Mouse (Mus musculus) limb, embryonic 10.5 days (tissue): ENCODE measurements around the gene Neurl1b. TPM values are rescaled to one million over a fixed set of nuclear protein-coding genes. Genes with fewer than 3 reads are reported as not detected.

Source experiments
- DNase-seq: peaks from one replicate; pipeline ENCODE4 v3.0.0-alpha.2; 2017; ENCODE audit warnings: low spot score
- H3K27ac ChIP-seq: fragments of 300-500 bp; sonication (generic); 2 replicates; pipeline ENCODE4 v1.5.1; 2016; ENCODE audit warnings: mild to moderate bottlenecking
- H3K27me3 ChIP-seq: fragments of 300-500 bp; sonication (generic); 2 replicates; pipeline ENCODE4 v1.6.1; 2016; ENCODE audit warnings: low read depth, mild to moderate bottlenecking; ENCODE audit not compliant: poor library complexity, severe bottlenecking
- H3K36me3 ChIP-seq: fragments of 300-500 bp; sonication (generic); 2 replicates; pipeline ENCODE4 v1.6.1; 2016; ENCODE audit warnings: mild to moderate bottlenecking, moderate library complexity
- H3K4me1 ChIP-seq: fragments of 300-500 bp; sonication (generic); 2 replicates; pipeline ENCODE4 v1.6.1; 2016
- H3K4me3 ChIP-seq: fragments of 300-500 bp; sonication (generic); 2 replicates; pipeline ENCODE4 v1.5.1; 2016; ENCODE audit warnings: mild to moderate bottlenecking, moderate library complexity
- H3K9me3 ChIP-seq: fragments of 300-500 bp; sonication (generic); replicated peaks from 2 replicates; pipeline ENCODE4 v1.6.1; 2016; ENCODE audit warnings: mild to moderate bottlenecking
- WGBS: fragments of 180-500 bp; shearing (Covaris S2); methylation state at CpG from one replicate; pipeline ENCODE4 v1.1.7; 2016; 5-methylcytosine and 5-hydroxymethylcytosine counted together
- polyA plus RNA-seq: library from polyadenylated mRNA; unstranded; fragments of >200 nt; fragmentation: Nextera tagmentation; extraction: Ambion mirVana; gene quantifications from 2 replicates; pipeline ENCODE4 v1.2.1, GENCODE M21; 2016

Neurl1b gene
- polyA plus RNA-seq, 1 experiment from 2014 or later: 0.10 TPM

- 0 out of 2 replicates have a peak, but pooled peaks cover 14% of the 10 kb centered on the region for H3K27me3 ChIP-seq
- H3K4me3 ChIP-seq: no peak overlapping the region
- H3K9me3 ChIP-seq: no peaks in the 10 kb centered on the region
- no peaks in the 10 kb centered on the region for H3K36me3 ChIP-seq
- DNase-seq: no peak
- H3K27ac ChIP-seq: no peak overlapping the region
- 89% methylated on average over 4 of the region's 4 CpGs for WGBS
- 0 out of 2 replicates have a peak, but pooled peaks cover 12% of the 10 kb centered on the region for H3K4me1 ChIP-seq
Measured at GRCm38 (mm10) chr17:26467619-26468018, 53.0 kb downstream of the Neurl1b start.

DNA sequence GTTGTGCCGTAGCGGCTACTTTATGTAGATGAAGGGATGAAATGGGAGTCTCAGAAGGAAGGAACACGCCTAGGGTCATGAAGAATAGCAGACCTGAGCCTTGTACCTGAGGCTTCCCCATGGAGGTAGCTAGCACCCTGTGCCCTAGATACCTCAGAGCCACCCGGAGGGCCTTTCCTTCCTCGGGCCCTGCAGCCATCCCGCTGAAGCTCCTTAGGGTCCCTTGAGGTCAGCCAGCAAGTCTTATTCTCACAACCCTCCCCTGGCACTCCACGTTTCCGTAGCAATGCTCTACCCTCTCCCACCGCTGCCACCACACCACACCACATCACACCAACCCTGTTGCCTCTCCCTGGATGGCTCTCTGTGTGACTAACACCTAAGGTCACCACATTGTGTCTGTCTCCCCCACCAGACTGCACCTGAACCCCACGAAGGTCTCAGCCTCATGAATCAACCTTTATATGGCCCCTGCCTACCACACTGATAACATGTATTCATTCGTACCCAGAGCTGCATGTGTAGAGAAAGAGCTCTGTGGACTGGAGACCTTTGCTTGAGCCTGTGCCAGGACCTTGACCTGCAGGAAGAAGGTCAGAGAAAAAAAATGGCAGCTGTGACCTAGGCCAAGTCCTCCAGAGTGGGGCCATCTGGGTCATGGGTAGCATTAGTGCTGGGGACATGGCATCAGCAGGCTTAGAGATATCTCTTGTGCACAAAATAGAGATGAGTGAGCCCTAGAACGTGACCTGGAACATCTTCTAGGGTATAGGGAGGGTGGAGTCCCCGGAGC is 53.7 kb downstream of the Neurl1b start:
- Histone ChIP-seq H3K4me1 (0 out of 2 replicates have a peak, but pooled peaks cover 12% of the 10 kb centered on the region), H3K27me3 (0 out of 2 replicates have a peak, but pooled peaks cover 14% of the 10 kb centered on the region), H3K27ac (no peak overlapping the region), H3K4me3 (no peak overlapping the region), H3K9me3 (no peaks in the 10 kb centered on the region), H3K36me3 (no peaks in the 10 kb centered on the region)
- DNase-seq: no peak
- WGBS: 86% methylated on average over 13 of the region's 13 CpGs

DNA sequence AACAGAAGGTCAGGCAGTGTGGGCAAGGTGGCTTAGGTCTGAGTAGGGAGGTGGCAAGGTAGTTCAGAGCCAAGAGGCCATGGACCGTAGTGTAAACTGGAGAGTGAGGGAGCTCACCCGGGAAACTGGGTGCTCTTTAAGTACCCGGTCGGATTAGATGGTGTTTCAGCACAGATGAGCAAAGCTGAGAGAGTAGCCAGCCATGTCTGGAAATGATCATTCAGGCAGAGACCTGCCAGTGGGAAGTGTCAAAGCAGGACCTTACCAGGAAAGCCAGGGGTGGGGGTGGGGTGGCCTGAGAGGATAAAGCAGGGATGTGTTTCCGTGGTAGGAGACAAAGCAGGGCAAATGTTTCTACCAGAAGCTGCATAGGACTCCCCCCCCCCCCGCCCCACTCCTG is 62.2 kb downstream of the Neurl1b start:
- Histone ChIP-seq H3K9me3 (no peaks in the 10 kb centered on the region), H3K4me1 (peaks cover 26% of the 10 kb centered on the region), H3K4me3 (no peak overlapping the region), H3K27ac (peak overlapping the region; percentile 61; the same call in 1 of the 2 replicates), H3K36me3 (no peaks in the 10 kb centered on the region), H3K27me3 (no peaks in the 10 kb centered on the region)
- WGBS: 31% methylated on average over 6 of the region's 6 CpGs
- no peak for DNase-seq

- Histone ChIP-seq H3K27ac (peak overlapping the region; percentile 50; the same call in 1 of the 2 replicates), H3K27me3 (no peaks in the 10 kb centered on the region), H3K9me3 (no peaks in the 10 kb centered on the region), H3K4me1 (peaks cover 26% of the 10 kb centered on the region), H3K36me3 (no peaks in the 10 kb centered on the region), H3K4me3 (no peak overlapping the region)
- 81% methylated on average over 4 of the region's 4 CpGs for WGBS
- DNase-seq: no peak
Measured at GRCm38 (mm10) chr17:26478672-26479071, 64.0 kb downstream of the Neurl1b start.

DNA sequence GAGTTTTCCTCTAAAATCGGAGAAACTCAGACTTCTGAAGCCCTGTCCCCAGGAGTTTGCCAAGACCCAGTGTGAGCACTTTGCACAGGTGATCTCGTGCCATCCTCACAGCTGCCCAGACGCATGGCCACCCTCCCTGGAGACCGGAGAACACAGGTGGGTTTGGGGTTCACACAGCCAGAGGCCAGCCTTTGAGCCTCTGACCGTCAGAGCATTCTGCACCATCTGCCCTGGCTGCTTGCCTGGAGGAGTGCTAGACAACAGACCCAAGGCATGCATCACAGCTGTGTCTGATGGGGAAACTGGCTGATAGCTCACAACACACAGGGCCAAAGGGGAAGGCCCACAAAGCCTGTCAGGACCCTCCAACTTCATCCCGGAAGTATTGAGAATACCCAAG is 65.0 kb downstream of the Neurl1b start:
- no peaks in the 10 kb centered on the region for H3K36me3 ChIP-seq
- no peaks in the 10 kb centered on the region for H3K27me3 ChIP-seq
- peaks cover 26% of the 10 kb centered on the region for H3K4me1 ChIP-seq
- H3K4me3 ChIP-seq: no peak overlapping the region
- no peak overlapping the region; the same call in 1 of the 2 replicates for H3K27ac ChIP-seq
- H3K9me3 ChIP-seq: no peaks in the 10 kb centered on the region
- no peak for DNase-seq
- 83% methylated on average over 6 of the region's 6 CpGs for WGBS

DNA sequence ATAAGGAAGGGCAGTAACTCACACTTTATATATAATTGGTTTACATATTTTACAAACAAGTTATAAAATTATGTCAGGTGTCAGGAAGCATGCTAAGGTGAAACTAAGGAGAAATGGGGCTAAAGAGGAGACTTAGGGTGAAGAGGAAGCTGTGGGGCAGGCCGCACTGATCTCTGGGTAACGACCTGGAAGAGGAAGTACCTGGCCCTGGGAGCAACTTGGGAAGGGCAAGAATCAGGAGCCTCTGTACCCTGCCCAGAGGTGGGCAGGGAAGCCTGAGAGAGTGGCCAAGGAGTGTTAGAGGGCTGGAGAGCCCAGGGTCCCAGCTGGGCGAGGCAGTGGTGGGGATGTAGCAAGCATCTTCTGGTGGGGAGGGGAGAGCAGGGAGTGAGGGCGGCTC is 66.3 kb downstream of the Neurl1b start:
- peaks cover 26% of the 10 kb centered on the region for H3K4me1 ChIP-seq
- peak overlapping the region; percentile 50; the same call in 1 of the 2 replicates for H3K27ac ChIP-seq
- WGBS: 82% methylated on average over 4 of the region's 4 CpGs
- H3K36me3 ChIP-seq: no peaks in the 10 kb centered on the region
- no peak overlapping the region for H3K4me3 ChIP-seq
- DNase-seq: no peak
- no peaks in the 10 kb centered on the region for H3K9me3 ChIP-seq
- no peaks in the 10 kb centered on the region for H3K27me3 ChIP-seq

DNA sequence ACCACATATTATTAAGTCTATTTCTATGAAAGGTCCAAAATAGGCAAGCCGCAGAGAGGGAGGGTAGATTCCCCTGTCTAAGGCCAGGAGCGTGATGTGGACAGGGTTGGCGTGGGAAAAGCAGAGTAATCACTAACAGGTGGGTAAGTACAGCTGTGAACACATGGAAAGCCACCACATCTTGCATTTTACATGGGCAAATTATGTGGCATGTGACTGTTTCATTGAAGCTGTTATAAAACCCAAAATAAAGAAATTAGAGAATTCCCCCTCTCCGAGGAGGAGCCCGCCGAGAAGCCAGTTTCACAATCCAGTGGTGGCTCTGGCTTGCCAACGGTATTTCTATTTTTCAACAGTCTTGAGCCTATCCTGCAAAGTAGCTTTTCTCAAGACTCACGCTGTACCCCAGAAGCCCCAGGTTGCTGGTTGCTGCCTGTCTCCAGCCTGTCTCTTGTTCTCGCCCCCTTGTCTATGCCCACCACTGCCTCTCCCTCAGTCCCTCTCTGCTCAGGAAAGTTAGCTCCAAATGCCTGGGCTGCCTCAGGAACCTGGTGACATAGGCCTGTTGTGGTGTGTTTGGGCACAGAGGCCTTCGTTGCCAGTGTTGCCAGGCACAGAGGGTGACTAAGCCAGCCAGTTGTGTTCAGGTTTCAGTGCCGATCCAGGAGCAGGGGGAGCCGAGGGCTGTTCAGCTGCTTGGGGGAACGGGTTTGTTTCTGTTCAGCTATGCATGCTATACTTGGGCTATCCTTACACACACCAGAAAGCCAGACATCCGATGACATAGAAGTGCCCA is 70.2 kb downstream of the Neurl1b start:
- 87% methylated on average over 14 of the region's 14 CpGs for WGBS
- H3K27me3 ChIP-seq: no peaks in the 10 kb centered on the region
- H3K9me3 ChIP-seq: no peaks in the 10 kb centered on the region
- H3K4me3 ChIP-seq: no peak overlapping the region
- DNase-seq: no peak
- no peaks in the 10 kb centered on the region for H3K36me3 ChIP-seq
- H3K4me1 ChIP-seq: no peaks in the 10 kb centered on the region
- H3K27ac ChIP-seq: no peak overlapping the region

- Histone ChIP-seq H3K4me3 (no peak overlapping the region), H3K36me3 (no peaks in the 10 kb centered on the region), H3K9me3 (no peaks in the 10 kb centered on the region), H3K27ac (no peak overlapping the region), H3K4me1 (no peaks in the 10 kb centered on the region), H3K27me3 (no peaks in the 10 kb centered on the region)
- 67% methylated on average over 5 of the region's 5 CpGs for WGBS
- DNase-seq: no peak
Measured at GRCm38 (mm10) chr17:26487266-26487665, 72.6 kb downstream of the Neurl1b start.

- Histone ChIP-seq H3K9me3 (peaks cover 2% of the 10 kb centered on the region; the same call in 1 of the 2 replicates), H3K27me3 (no peaks in the 10 kb centered on the region), H3K4me1 (no peaks in the 10 kb centered on the region), H3K4me3 (no peak overlapping the region), H3K27ac (no peak overlapping the region), H3K36me3 (no peaks in the 10 kb centered on the region)
- no peak for DNase-seq
- whole genome bisulfite sequencing: 90% methylated on average over 4 of the region's 4 CpGs
Measured at GRCm38 (mm10) chr17:26487917-26488316, 73.3 kb downstream of the Neurl1b start.

GRCm38 (mm10) chr17:26488711-26489403 is 74.2 kb downstream of the Neurl1b start:
- Histone ChIP-seq H3K4me3 (no peak overlapping the region), H3K9me3 (peaks cover 9% of the 10 kb centered on the region; the same call in 1 of the 2 replicates), H3K36me3 (no peaks in the 10 kb centered on the region), H3K27ac (no peak overlapping the region), H3K27me3 (no peaks in the 10 kb centered on the region), H3K4me1 (no peaks in the 10 kb centered on the region)
- WGBS: 87% methylated on average over 8 of the region's 8 CpGs
- DNase-seq: no peak

DNA sequence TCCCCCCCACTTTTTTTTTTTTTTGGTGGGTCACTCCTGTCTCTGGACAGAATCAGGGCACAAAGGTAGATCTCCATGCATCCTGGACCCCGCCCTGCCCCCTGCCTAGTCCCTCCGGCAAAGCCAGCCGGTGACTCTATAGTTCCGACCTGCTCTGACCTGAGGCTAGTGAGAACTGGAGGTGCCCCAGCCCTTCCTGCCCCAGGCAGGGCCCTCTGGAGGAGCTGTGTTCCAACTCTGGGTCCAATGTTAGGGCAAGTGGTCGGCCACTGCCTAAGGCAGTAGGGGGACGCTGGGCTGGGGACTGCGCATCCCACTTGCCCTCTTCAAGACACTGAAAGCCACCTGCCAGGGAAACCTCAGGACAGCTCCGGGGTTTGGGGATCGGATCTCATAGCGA is 75.4 kb downstream of the Neurl1b start:
- no peak overlapping the region for H3K4me3 ChIP-seq
- H3K36me3 ChIP-seq: no peaks in the 10 kb centered on the region
- no peak for DNase-seq
- WGBS: 92% methylated on average over 10 of the region's 10 CpGs
- no peaks in the 10 kb centered on the region for H3K27me3 ChIP-seq
- no peaks in the 10 kb centered on the region for H3K4me1 ChIP-seq
- no peak overlapping the region for H3K27ac ChIP-seq
- peaks cover 9% of the 10 kb centered on the region; the same call in 1 of the 2 replicates for H3K9me3 ChIP-seq

GRCm38 (mm10) chr17:26490910-26491309 is 76.3 kb downstream of the Neurl1b start:
- no peak overlapping the region for H3K4me3 ChIP-seq
- H3K27me3 ChIP-seq: no peaks in the 10 kb centered on the region
- no peaks in the 10 kb centered on the region for H3K36me3 ChIP-seq
- whole genome bisulfite sequencing: 77% methylated on average over 2 of the region's 2 CpGs
- H3K9me3 ChIP-seq: peaks cover 9% of the 10 kb centered on the region; the same call in 1 of the 2 replicates
- no peaks in the 10 kb centered on the region for H3K4me1 ChIP-seq
- H3K27ac ChIP-seq: no peak overlapping the region
- no peak for DNase-seq
